Mouse (Mus musculus): Measurements from ENCODE around the gene Nop58. TPM values are rescaled to one million over a fixed set of nuclear protein-coding genes. Genes with fewer than 3 reads are reported as not detected.

Nop58 gene
- polyA plus RNA-seq, 1 experiment, result 8.2 TPM

GRCm38 (mm10) chr1:59656244-59657171 lies 28.3 kb upstream of the Nop58 start:
- no peak for TF ChIP-seq CTCF (IDR thresholded peaks at IDR 0.05; ENCODE audit: extremely low read depth, insufficient read length, insufficient replicate concordance, low read depth, low read length)
- TF ChIP-seq POLR2A (IDR thresholded peaks at IDR 0.05; ENCODE audit: low read depth, low read length), result no peak
- 78% methylated on average over 7 of the region's 7 CpGs for WGBS
- Histone ChIP-seq H3K27ac (ENCODE audit: insufficient read depth, low read depth, low read length) (no peak overlapping the region), H3K36me3 (ENCODE audit: control insufficient read depth, insufficient read depth, low read length) (peaks cover 13% of the 10 kb centered on the region), H3K27me3 (ENCODE audit: control insufficient read depth, insufficient read depth, low read length) (no peaks in the 10 kb centered on the region), H3K4me1 (ENCODE audit: control insufficient read depth, insufficient read depth, insufficient read length, low read length) (0 out of 2 replicates have a peak, but pooled peaks cover 5% of the 10 kb centered on the region), H3K4me3 (ENCODE audit: low read depth, low read length) (no peak overlapping the region)

GRCm38 (mm10) chr1:59663456-59664135 lies 21.2 kb upstream of the Nop58 start:
- Histone ChIP-seq H3K4me3 (ENCODE audit: low read depth, low read length) (no peak overlapping the region), H3K4me1 (ENCODE audit: control insufficient read depth, insufficient read depth, insufficient read length, low read length) (peaks cover 4% of the 10 kb centered on the region), H3K27me3 (ENCODE audit: control insufficient read depth, insufficient read depth, low read length) (no peaks in the 10 kb centered on the region), H3K27ac (ENCODE audit: insufficient read depth, low read depth, low read length) (no peak overlapping the region), H3K36me3 (ENCODE audit: control insufficient read depth, insufficient read depth, low read length) (peaks cover 5% of the 10 kb centered on the region; the same call in 1 of the 2 replicates)
- 72% methylated on average over 3 of the region's 3 CpGs for WGBS
- TF ChIP-seq POLR2A (IDR thresholded peaks at IDR 0.05; ENCODE audit: low read depth, low read length), result no peak
- TF ChIP-seq CTCF (IDR thresholded peaks at IDR 0.05; ENCODE audit: extremely low read depth, insufficient read length, insufficient replicate concordance, low read depth, low read length), result no peak

GRCm38 (mm10) chr1:59668871-59669270 lies 15.9 kb upstream of the Nop58 start:
- TF ChIP-seq POLR2A (IDR thresholded peaks at IDR 0.05; ENCODE audit: low read depth, low read length) (no peak), CTCF (IDR thresholded peaks at IDR 0.05; ENCODE audit: extremely low read depth, insufficient read length, insufficient replicate concordance, low read depth, low read length) (no peak)
- Histone ChIP-seq H3K27me3 (ENCODE audit: control insufficient read depth, insufficient read depth, low read length) (no peaks in the 10 kb centered on the region), H3K4me3 (ENCODE audit: low read depth, low read length) (no peak overlapping the region), H3K36me3 (ENCODE audit: control insufficient read depth, insufficient read depth, low read length) (peaks cover 5% of the 10 kb centered on the region), H3K27ac (ENCODE audit: insufficient read depth, low read depth, low read length) (no peak overlapping the region; the same call in 1 of the 2 replicates), H3K4me1 (ENCODE audit: control insufficient read depth, insufficient read depth, insufficient read length, low read length) (no peaks in the 10 kb centered on the region; the same call in 1 of the 2 replicates)
- 66% methylated on average over 2 of the region's 2 CpGs for WGBS

GRCm38 (mm10) chr1:59669962-59670630 lies 14.7 kb upstream of the Nop58 start:
- TF ChIP-seq POLR2A (IDR thresholded peaks at IDR 0.05; ENCODE audit: low read depth, low read length) (no peak), CTCF (IDR thresholded peaks at IDR 0.05; ENCODE audit: extremely low read depth, insufficient read length, insufficient replicate concordance, low read depth, low read length) (no peak)
- Histone ChIP-seq H3K27me3 (ENCODE audit: control insufficient read depth, insufficient read depth, low read length) (no peaks in the 10 kb centered on the region), H3K4me1 (ENCODE audit: control insufficient read depth, insufficient read depth, insufficient read length, low read length) (no peaks in the 10 kb centered on the region), H3K27ac (ENCODE audit: insufficient read depth, low read depth, low read length) (peak overlapping the region; percentile 86), H3K4me3 (ENCODE audit: low read depth, low read length) (peak overlapping the region; percentile 94), H3K36me3 (ENCODE audit: control insufficient read depth, insufficient read depth, low read length) (peaks cover 5% of the 10 kb centered on the region)
- WGBS, result under 1% methylated on average over 49 of the region's 54 CpGs

- Histone ChIP-seq H3K4me1 (ENCODE audit: control insufficient read depth, insufficient read depth, insufficient read length, low read length) (no peaks in the 10 kb centered on the region), H3K27ac (ENCODE audit: insufficient read depth, low read depth, low read length) (peak within 1 kb of the TSS; percentile 86), H3K27me3 (ENCODE audit: control insufficient read depth, insufficient read depth, low read length) (no peaks in the 10 kb centered on the region), H3K4me3 (ENCODE audit: low read depth, low read length) (peak within 1 kb of the TSS; percentile 94), H3K36me3 (ENCODE audit: control insufficient read depth, insufficient read depth, low read length) (peaks cover 5% of the 10 kb centered on the region)
- TF ChIP-seq CTCF (IDR thresholded peaks at IDR 0.05; ENCODE audit: extremely low read depth, insufficient read length, insufficient replicate concordance, low read depth, low read length), result no peak
- TF ChIP-seq POLR2A (IDR thresholded peaks at IDR 0.05; ENCODE audit: low read depth, low read length), result peak; percentile 91
- under 1% methylated on average over 36 of the region's 36 CpGs for WGBS
Observed at GRCm38 (mm10) chr1:59670641-59671168, 14.1 kb upstream of the Nop58 start, which contains the start of gene Sumo1. Gene Sumo1 (minus strand): TSS chr1:59670834.

- Histone ChIP-seq H3K36me3 (ENCODE audit: control insufficient read depth, insufficient read depth, low read length) (no peaks in the 10 kb centered on the region; the same call in 1 of the 2 replicates), H3K4me3 (ENCODE audit: low read depth, low read length) (no peak overlapping the region), H3K27ac (ENCODE audit: insufficient read depth, low read depth, low read length) (no peak overlapping the region), H3K4me1 (ENCODE audit: control insufficient read depth, insufficient read depth, insufficient read length, low read length) (no peaks in the 10 kb centered on the region), H3K27me3 (ENCODE audit: control insufficient read depth, insufficient read depth, low read length) (no peaks in the 10 kb centered on the region)
- no peak for TF ChIP-seq POLR2A (IDR thresholded peaks at IDR 0.05; ENCODE audit: low read depth, low read length)
- TF ChIP-seq CTCF (IDR thresholded peaks at IDR 0.05; ENCODE audit: extremely low read depth, insufficient read length, insufficient replicate concordance, low read depth, low read length), result no peak
- 94% methylated on average over 2 of the region's 2 CpGs for WGBS
Observed at GRCm38 (mm10) chr1:59673661-59674060, 11.1 kb upstream of the Nop58 start.
